Mouse (Mus musculus) adipocyte (in vitro differentiated cells): Measurements from ENCODE around the gene Drg2.
"Not testable (repeated sequence)": the region's sequence is repeated elsewhere in the genome, so short reads cannot be mapped to it uniquely, and the experiment has no call there.

Experiments used
- DNase-seq: peaks from one replicate; pipeline ENCODE4 v3.0.0-alpha.2; 2016; ENCODE audit warnings: low spot score

Drg2 gene

GRCm38 (mm10) chr11:60454080-60454744 lies at the start of gene Drg2:
Gene Drg2 (plus strand): TSS chr11:60454591.
- DNase-seq: peak; percentile 93

GRCm38 (mm10) chr11:60406606-60407005 lies 47.8 kb upstream of the Drg2 start:
- peak; percentile 25 for DNase-seq

- peak; percentile 86 for DNase-seq
Observed at GRCm38 (mm10) chr11:60412173-60412572, 42.2 kb upstream of the Drg2 start.

- DNase-seq: no peak
Observed at GRCm38 (mm10) chr11:60412921-60413320, 41.5 kb upstream of the Drg2 start.

GRCm38 (mm10) chr11:60416590-60416962 lies 37.8 kb upstream of the Drg2 start:
- no peak for DNase-seq

GRCm38 (mm10) chr11:60416963-60417716 lies 37.3 kb upstream of the Drg2 start, which contains the start of gene Gid4:
Gene Gid4 (plus strand): TSS chr11:60417145.
- peak; percentile 99 for DNase-seq

- DNase-seq: peak; percentile 38
Observed at GRCm38 (mm10) chr11:60417717-60418472, 36.5 kb upstream of the Drg2 start, which contains the start of gene Atpaf2. Gene Atpaf2 (minus strand): TSS chr11:60418457.

- no peak for DNase-seq
Observed at GRCm38 (mm10) chr11:60418473-60418803, 36.0 kb upstream of the Drg2 start.

GRCm38 (mm10) chr11:60422046-60422668 lies 32.2 kb upstream of the Drg2 start:
- DNase-seq: peak; percentile 58

GRCm38 (mm10) chr11:60423006-60423405 lies 31.4 kb upstream of the Drg2 start:
- no peak for DNase-seq

GRCm38 (mm10) chr11:60426417-60426816 lies 28.0 kb upstream of the Drg2 start:
- no peak for DNase-seq

- DNase-seq: no peak
Observed at GRCm38 (mm10) chr11:60427628-60428027, 26.8 kb upstream of the Drg2 start.

GRCm38 (mm10) chr11:60433501-60433900 lies 20.9 kb upstream of the Drg2 start:
- no peak for DNase-seq

GRCm38 (mm10) chr11:60435133-60435532 lies 19.3 kb upstream of the Drg2 start:
- no peak for DNase-seq

- no peak for DNase-seq
Observed at GRCm38 (mm10) chr11:60436618-60437017, 17.8 kb upstream of the Drg2 start.

GRCm38 (mm10) chr11:60439621-60440020 lies 14.8 kb upstream of the Drg2 start:
- DNase-seq: not testable (repeated sequence)

- no peak for DNase-seq
Observed at GRCm38 (mm10) chr11:60440176-60440575, 14.2 kb upstream of the Drg2 start.

- DNase-seq: no peak
Observed at GRCm38 (mm10) chr11:60442896-60443295, 11.5 kb upstream of the Drg2 start.

- no peak for DNase-seq
Observed at GRCm38 (mm10) chr11:60444007-60444406, 10.4 kb upstream of the Drg2 start.

- DNase-seq: no peak
Observed at GRCm38 (mm10) chr11:60454745-60455087, 325 bp downstream of the Drg2 start.

- peak; percentile 15 for DNase-seq
Observed at GRCm38 (mm10) chr11:60457973-60458372, 3.6 kb downstream of the Drg2 start.

- peak; percentile 62 for DNase-seq
Observed at GRCm38 (mm10) chr11:60465943-60466380, 11.6 kb downstream of the Drg2 start.
